Mouse (Mus musculus) ES-Bruce4 (cell line): ENCODE data around the gene Prkce. TPM values are rescaled to one million over a fixed set of nuclear protein-coding genes. Genes with fewer than 3 reads are reported as not detected.

Source experiments
- H3K27ac ChIP-seq: 2 replicates; pipeline ENCODE4 v1.5.1; 2012; ENCODE audit warnings: low read length, inconsistent platforms; ENCODE audit not compliant: insufficient read depth
- H3K27me3 ChIP-seq: 2 replicates; pipeline ENCODE4 v1.6.1; 2012; ENCODE audit warnings: mild to moderate bottlenecking, low read length, inconsistent platforms; ENCODE audit not compliant: control insufficient read depth, poor library complexity, insufficient read depth, severe bottlenecking
- H3K36me3 ChIP-seq: 2 replicates; pipeline ENCODE4 v1.6.1; 2012; ENCODE audit warnings: inconsistent platforms, mild to moderate bottlenecking, low read length, moderate library complexity; ENCODE audit not compliant: control insufficient read depth, poor library complexity, insufficient read depth, severe bottlenecking
- H3K4me1 ChIP-seq: one replicate; pipeline ENCODE4 v1.8.1; 2011; ENCODE audit warnings: low read length; ENCODE audit not compliant: control insufficient read depth, insufficient read depth
- H3K4me3 ChIP-seq: 2 replicates; pipeline ENCODE4 v1.5.1; 2011; ENCODE audit warnings: low read depth, mild to moderate bottlenecking, low read length
- H3K9ac ChIP-seq: 2 replicates; pipeline ENCODE4 v1.6.1; 2012; ENCODE audit warnings: low read depth, mild to moderate bottlenecking, inconsistent platforms; ENCODE audit not compliant: poor library complexity, severe bottlenecking
- H3K9me3 ChIP-seq: replicated peaks from 2 replicates; pipeline ENCODE4 v1.6.1; 2012; ENCODE audit warnings: mild to moderate bottlenecking, low read length, inconsistent platforms; ENCODE audit not compliant: control insufficient read depth, poor library complexity, insufficient read depth, severe bottlenecking
- CTCF ChIP-seq: IDR thresholded peaks from one replicate; pipeline ENCODE4 v1.8.1; 2011; ENCODE audit warnings: low read depth, low read length
- EP300 ChIP-seq: IDR thresholded peaks from 2 replicates; pipeline ENCODE4 v1.6.1; 2011; ENCODE audit warnings: low read depth, low read length; ENCODE audit not compliant: insufficient read depth
- POLR2A ChIP-seq: IDR thresholded peaks from one replicate; pipeline ENCODE4 v1.8.1; 2011; ENCODE audit warnings: low read length; ENCODE audit not compliant: insufficient read depth
- polyA plus RNA-seq: library from polyadenylated mRNA; stranded (reverse); fragments of >200 nt; gene quantifications from 2 replicates; pipeline ENCODE4 v1.2.4, GENCODE M21; 2011; ENCODE audit warnings: low read depth; ENCODE audit not compliant: missing spikeins, insufficient read depth, insufficient read length

Gene Prkce
- polyA plus RNA-seq, 1 experiment, result 4.3 TPM

DNA sequence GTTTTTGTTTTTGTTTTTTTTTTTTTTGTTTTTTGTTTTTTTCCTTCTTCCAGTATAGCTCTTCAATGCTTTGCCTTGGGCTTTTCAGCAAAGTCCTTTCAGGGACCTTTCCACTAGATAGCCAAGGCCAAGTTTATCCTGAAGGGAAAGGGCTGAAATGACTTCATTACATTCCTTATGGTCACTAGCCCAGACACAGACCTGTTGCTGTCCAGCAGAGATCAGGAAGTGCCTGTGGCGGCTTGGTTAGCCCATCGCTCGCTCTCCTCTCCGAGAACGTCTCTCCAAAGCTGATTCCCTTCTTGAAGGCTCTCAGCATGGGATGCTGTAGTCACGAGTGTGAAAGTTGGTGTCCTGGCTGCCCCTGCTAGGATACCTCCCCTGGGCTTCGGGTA, 106.8 kb downstream of the Prkce start:
- Histone ChIP-seq H3K4me3 (no peak overlapping the region), H3K27ac (no peak overlapping the region), H3K9ac (no peak overlapping the region), H3K4me1 (no peaks in the 10 kb centered on the region), H3K36me3 (no peaks in the 10 kb centered on the region), H3K27me3 (no peaks in the 10 kb centered on the region), H3K9me3 (no peaks in the 10 kb centered on the region)
- no peak for TF ChIP-seq POLR2A
- TF ChIP-seq EP300, result no peak
- no peak for TF ChIP-seq CTCF

DNA sequence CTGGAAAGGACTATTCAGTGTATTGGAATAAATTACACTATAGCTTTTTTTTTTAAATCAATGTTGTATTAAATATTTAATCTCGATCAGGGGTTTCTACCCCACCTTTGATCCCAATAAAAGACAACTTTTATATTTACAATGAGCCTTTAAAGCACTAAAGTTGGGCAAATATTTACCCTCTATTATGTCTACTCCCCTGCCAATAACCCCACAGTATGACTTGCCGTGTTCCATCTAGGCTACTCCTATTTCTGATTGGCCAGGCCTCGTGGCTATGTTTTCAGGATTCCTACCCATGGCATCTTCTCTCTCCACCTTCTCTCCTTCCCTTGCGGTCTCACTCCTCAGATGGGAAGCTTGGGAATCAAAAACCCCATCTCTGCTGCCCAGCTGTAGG, 108.8 kb downstream of the Prkce start:
- Histone ChIP-seq H3K9me3 (no peaks in the 10 kb centered on the region), H3K4me3 (no peak overlapping the region), H3K36me3 (no peaks in the 10 kb centered on the region), H3K27ac (no peak overlapping the region), H3K9ac (no peak overlapping the region), H3K27me3 (no peaks in the 10 kb centered on the region), H3K4me1 (no peaks in the 10 kb centered on the region)
- no peak for TF ChIP-seq POLR2A
- TF ChIP-seq EP300, result no peak
- no peak for TF ChIP-seq CTCF

- no peaks in the 10 kb centered on the region for H3K4me1 ChIP-seq
- H3K9ac ChIP-seq, result no peak overlapping the region
- no peaks in the 10 kb centered on the region for H3K9me3 ChIP-seq
- H3K27ac ChIP-seq, result no peak overlapping the region
- H3K36me3 ChIP-seq, result no peaks in the 10 kb centered on the region
- no peak overlapping the region for H3K4me3 ChIP-seq
- no peaks in the 10 kb centered on the region for H3K27me3 ChIP-seq
- TF ChIP-seq POLR2A, result no peak
- TF ChIP-seq EP300, result no peak
- no peak for TF ChIP-seq CTCF
These were observed 109.6 kb downstream of the Prkce start for GRCm38 (mm10) chr17:86277032-86277798.

- H3K27ac ChIP-seq, result no peak overlapping the region
- no peaks in the 10 kb centered on the region for H3K36me3 ChIP-seq
- H3K4me1 ChIP-seq, result no peaks in the 10 kb centered on the region
- no peaks in the 10 kb centered on the region for H3K9me3 ChIP-seq
- H3K9ac ChIP-seq, result no peak overlapping the region
- TF ChIP-seq EP300 (no peak), CTCF (no peak), POLR2A (no peak)
- no peaks in the 10 kb centered on the region for H3K27me3 ChIP-seq
- no peak overlapping the region for H3K4me3 ChIP-seq
These were observed 110.5 kb downstream of the Prkce start for GRCm38 (mm10) chr17:86277999-86278526.

DNA sequence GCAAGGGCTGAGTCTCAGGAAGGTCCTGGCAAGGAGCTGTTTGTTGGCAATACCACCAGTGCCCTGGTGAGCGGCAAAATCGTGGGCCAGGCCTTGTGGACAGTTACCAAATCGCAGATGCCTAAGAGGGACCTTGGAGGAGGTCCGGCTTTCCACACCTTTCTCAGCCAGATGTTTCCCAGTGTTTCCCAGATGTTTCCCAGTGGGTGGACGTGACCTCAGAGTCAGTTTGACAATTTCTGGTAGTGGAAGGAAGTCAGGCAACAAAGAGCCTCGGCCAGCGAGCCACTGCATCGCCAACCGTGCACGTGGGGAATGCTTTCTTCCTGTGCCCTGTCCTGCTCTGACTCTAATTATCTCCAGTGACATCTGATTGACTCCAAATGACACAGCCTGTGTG, 112.2 kb downstream of the Prkce start:
- H3K27me3 ChIP-seq, result no peaks in the 10 kb centered on the region
- TF ChIP-seq EP300 (no peak), CTCF (no peak), POLR2A (no peak)
- H3K36me3 ChIP-seq, result no peaks in the 10 kb centered on the region
- no peak overlapping the region for H3K9ac ChIP-seq
- H3K9me3 ChIP-seq, result no peaks in the 10 kb centered on the region
- no peak overlapping the region for H3K4me3 ChIP-seq
- no peak overlapping the region for H3K27ac ChIP-seq
- no peaks in the 10 kb centered on the region for H3K4me1 ChIP-seq

- Histone ChIP-seq H3K4me3 (no peak overlapping the region), H3K27ac (no peak overlapping the region), H3K9ac (no peak overlapping the region), H3K27me3 (no peaks in the 10 kb centered on the region), H3K4me1 (no peaks in the 10 kb centered on the region), H3K36me3 (no peaks in the 10 kb centered on the region), H3K9me3 (no peaks in the 10 kb centered on the region)
- no peak for TF ChIP-seq EP300
- TF ChIP-seq CTCF, result no peak
- TF ChIP-seq POLR2A, result no peak
These were observed 116.2 kb downstream of the Prkce start for GRCm38 (mm10) chr17:86283741-86284140.
